Mouse (Mus musculus) kidney, postnatal 36 days (tissue): Measurements from ENCODE around the gene Tmem120b.

Experiments used
- DNase-seq, 2 experiments: peaks; one replicate each; pipeline ENCODE4 v3.0.0; 2021 to 2022; ENCODE audit warnings: mixed read lengths in 2 of 2

Tmem120b gene

DNA sequence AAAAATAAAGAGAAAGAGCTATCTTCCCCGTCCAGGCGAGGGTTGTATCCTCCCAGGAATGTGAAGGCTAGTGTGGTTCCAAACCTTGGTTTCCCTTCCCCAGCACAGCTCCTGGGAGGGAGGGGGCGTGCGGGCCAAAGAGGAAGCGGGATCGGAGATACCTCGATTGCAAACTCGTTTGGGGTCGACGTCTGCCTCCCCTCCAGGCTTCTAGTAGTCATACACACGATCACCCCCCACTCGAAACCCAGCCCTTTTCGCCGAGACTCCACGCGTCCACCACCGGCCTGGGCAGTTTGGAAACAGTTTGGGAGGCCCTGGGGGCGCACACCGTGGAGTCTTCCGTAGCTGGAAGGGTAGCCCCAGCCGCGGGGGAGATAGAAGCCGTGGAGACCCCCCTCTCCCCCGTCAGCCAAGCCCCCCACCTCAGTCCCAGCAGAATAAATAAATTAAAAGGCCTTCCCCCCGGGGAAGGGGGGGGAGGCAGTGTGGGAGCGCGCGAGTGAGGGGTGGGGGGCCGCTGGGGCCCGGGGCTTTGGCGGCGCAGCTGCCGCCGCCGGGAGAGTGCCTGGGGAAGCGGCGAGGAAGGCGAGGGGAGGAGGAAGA lies 73.4 kb downstream of the Tmem120b start:
- DNase-seq: peak in 1 of 2 experiments; percentile 76

DNA sequence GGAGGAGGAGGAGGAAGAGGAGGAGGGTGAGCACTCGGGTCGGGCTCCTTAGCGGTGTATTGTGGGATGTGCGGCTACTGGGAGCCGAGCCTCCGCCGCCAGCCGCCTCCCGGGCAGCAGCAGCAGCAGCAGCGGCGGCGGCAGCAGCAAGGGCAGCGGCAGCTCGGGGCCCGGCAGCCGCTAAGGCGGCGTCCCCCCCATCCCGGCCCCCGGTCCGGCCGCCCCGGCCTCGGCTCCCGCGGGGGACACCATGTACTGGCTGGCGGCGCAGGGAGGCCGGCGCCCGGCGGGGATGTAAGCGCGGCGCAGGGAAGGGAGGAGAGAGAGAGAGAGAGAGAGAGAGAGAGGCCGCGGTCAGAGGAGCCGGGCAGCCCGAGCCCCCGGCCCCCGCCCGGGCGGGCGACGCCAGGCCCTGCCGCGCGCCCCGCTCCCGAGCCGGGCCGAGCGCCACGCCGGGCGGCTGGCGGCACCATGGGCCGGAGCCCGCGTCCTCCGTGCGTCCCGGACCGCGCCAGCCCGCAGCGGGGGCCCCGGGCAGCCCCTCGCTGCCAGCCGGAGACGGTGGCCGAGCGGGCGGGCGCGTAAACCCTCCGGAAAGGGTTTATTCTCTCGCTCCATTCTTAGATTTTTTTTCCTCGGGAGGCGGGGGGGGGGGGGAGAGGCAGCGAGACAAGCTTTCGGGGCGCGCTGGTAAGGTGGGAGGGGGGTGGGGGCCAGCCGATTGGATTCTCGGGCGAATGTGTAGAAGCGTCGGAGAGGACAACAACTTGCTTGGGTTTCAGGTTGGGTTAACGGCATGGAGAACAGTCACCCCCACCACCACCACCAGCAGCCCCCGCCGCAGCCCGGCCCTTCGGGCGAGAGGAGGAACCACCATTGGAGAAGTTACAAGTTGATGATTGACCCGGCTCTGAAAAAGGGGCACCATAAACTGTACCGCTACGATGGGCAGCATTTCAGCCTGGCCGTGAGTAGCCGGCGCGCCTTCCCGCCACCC lies 74.2 kb downstream of the Tmem120b start, which contains the start of gene Setd1b:
Gene Setd1b, plus strand, starts transcription at position 33 of the 997 bp plus-strand sequence.
- peak; percentile 75 to 77 for DNase-seq

GRCm38 (mm10) chr5:123143251-123143970 lies 75.2 kb downstream of the Tmem120b start:
- peak in 1 of 2 experiments; percentile 62 for DNase-seq

- DNase-seq: peak in 1 of 2 experiments; percentile 24
These were observed 75.9 kb downstream of the Tmem120b start for GRCm38 (mm10) chr5:123143971-123144745.

DNA sequence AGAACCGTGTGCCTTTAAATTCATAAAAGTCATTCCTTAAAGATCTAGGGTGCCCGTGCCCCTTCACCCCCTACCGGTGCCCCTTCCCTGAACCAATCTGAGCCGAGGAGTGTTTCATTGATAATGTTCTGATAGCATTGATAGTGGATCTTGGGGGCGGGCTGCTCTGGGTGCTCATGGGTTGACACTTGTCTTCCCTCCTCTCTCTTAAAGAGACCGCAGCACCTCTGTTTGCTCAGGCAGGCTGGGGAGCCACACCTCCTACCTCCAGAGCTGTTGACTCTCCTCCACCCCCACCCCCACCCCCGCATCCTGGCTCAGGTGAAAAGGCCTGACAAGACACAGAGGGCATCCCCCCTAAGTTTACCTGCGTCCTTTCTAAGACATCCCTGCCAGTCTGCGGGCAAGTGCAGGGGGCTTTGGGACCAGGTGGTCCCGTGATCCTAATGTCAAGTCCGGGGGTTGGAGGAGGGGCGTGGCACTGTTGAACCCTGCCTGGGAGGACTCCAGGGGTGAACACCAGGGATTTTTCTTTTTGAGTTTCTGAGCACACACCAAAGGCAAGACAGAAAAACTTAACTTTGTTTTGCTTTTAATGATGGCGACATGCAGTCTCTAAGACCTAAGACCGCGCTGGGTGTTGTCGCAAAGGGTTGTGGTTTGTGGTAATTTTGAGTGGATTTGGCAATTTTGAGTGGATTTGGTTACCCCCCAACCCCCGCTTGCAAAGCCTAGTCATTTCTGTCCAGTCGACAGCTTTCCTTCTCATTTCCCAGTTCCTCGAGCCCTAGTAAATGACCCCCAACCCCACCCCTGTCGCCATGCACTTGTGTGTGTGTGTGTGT lies 76.8 kb downstream of the Tmem120b start:
- peak in 1 of 2 experiments; percentile 30 for DNase-seq

GRCm38 (mm10) chr5:123146357-123146756 lies 78.1 kb downstream of the Tmem120b start:
- no peak for DNase-seq

GRCm38 (mm10) chr5:123147569-123147968 lies 79.4 kb downstream of the Tmem120b start:
- DNase-seq: no peak

GRCm38 (mm10) chr5:123148073-123148722 lies 80.0 kb downstream of the Tmem120b start:
- DNase-seq: no peak

DNA sequence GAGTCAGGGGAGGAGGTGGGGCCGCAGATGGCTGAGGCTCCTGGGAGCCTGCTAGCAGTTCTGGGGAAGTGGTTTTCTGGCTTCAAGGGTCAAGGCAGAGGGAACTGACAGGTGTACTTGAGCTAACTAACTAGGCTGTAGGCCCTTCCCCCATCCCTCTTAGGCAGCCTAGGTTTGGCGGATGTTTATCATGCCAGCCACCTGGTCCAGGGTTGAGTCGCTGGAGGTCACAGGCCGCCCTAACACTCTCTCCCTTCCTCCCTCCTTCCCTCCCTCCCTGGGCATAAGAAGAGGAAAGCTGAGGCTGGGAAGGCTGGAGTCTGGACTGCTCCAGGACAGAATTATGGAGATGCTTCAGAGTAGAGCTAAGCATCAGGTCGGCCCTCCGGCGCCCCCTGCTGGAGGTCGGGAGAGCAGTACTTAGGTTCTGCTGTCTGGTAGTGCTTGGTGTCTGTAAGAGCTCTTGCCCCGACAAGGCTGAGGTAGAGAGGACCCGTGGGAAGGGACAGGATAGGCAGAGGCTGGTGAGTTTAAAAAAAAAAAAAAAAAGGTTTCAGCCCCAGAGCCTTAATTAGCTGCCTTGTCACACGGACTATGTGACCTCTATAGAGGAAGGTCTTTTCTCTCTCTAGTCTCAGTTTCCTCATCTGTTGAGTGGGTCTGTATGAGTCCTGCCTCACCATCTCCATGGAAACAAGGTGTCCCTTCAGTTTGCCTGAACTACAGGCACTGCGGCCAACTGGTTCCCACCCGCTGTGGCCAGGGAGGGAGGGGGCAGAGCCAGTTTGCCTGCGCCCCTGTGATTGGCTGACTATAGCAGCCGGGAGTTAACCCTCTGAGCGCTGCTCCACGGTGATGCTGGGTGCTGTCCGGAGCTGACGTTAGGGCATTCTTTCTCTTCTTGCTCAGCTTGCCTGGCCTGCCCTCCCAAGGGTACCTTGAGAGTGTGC lies 81.5 kb downstream of the Tmem120b start:
- DNase-seq: peak; percentile 92 to 98

GRCm38 (mm10) chr5:123150641-123151040 lies 82.4 kb downstream of the Tmem120b start:
- DNase-seq: peak in 1 of 2 experiments; percentile 54

- DNase-seq: no peak
These were observed 82.9 kb downstream of the Tmem120b start for GRCm38 (mm10) chr5:123151077-123151476.

- DNase-seq: no peak
These were observed 83.6 kb downstream of the Tmem120b start for GRCm38 (mm10) chr5:123151707-123152362.

- no peak for DNase-seq
These were observed 84.7 kb downstream of the Tmem120b start for GRCm38 (mm10) chr5:123152901-123153300.

GRCm38 (mm10) chr5:123155425-123155824 lies 87.2 kb downstream of the Tmem120b start:
- peak; percentile 83 to 86 for DNase-seq

GRCm38 (mm10) chr5:123156763-123157162 lies 88.5 kb downstream of the Tmem120b start:
- DNase-seq: peak in 1 of 2 experiments; percentile 66

- DNase-seq: no peak
These were observed 89.8 kb downstream of the Tmem120b start for GRCm38 (mm10) chr5:123157972-123158371.

DNA sequence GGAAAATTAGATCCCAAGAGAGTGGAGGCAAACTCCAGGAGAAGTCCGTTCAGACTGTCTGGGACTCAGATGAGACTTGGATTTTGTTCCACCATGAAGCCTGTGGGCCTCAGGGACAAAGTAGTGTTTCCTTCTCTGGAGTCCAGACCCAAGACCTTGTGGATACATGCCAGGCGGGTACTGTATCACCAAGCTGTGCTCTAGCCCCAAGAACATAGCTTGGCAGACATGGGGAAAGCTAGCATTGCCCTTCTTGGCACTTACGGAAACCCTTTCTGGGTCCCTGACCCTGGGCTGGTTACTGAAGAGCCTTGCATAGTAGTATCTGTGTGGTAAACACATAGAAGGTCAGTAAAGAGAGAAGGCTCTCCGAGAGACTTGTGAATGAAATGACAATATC lies 91.2 kb downstream of the Tmem120b start:
- DNase-seq: no peak

- no peak for DNase-seq
These were observed 91.7 kb downstream of the Tmem120b start for GRCm38 (mm10) chr5:123159866-123160265.

- DNase-seq: no peak
These were observed 92.1 kb downstream of the Tmem120b start for GRCm38 (mm10) chr5:123160341-123160740.
